16 mouse cellular contexts compared by ENCODE assay signal in the genomic region with DNA sequence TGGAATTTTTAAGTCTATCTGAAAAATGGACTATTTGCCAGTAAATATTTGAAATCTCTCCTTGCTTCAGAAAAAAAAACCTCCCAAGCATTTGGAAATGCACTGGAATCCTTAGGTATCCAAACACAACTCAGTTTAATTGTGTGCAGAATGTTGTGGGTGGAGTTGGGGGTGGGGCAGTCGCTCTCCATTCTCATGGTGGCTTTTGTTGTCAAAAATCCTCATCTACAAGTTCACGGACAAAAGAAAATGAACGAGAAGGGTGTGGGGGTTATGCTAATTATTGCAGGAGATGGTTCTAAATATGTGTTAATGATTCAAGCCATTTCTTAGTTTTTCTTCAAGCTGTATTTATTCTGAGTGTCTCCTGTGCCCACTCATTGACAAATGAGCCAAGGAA. TPM values are rescaled to one million over a fixed set of nuclear protein-coding genes. Genes with fewer than 3 reads are reported as not detected.
DNase-seq lines count a peak whose midpoint lies in the region; ATAC-seq lines count a peak whose summit lies in the region.
"Had no signal": no experiment of that assay in that cellular context is flagged by ENCODE, and none has a peak within 500 bp of the region (broad histone marks: within the 10 kb centered on the region; RNA-seq: fewer than 3 reads in every experiment).

No protein-coding gene starts in this region.

- peak; percentile 80 for DNase-seq in R1 (ENCODE audit: low read depth, low spot score)
- no peak for DNase-seq in hindbrain, embryonic 14.5 days (ENCODE audit: low spot score)
- no peak for DNase-seq in thymus, postnatal 4 days
- DNase-seq in left cerebral cortex, postnatal 14 days (ENCODE audit: low spot score in 2 of 2), result no peak
- DNase-seq: kidney, adult 11 months; thymus, postnatal 14 days had no signal

- H3K9ac ChIP-seq in forebrain, embryonic 12.5 days, result no peak overlapping the region
- no peak overlapping the region for H3K9ac ChIP-seq in hindbrain, embryonic 14.5 days
- no peak overlapping the region for H3K9ac ChIP-seq in midbrain, embryonic 16.5 days (ENCODE audit: low read depth, low read length)
- no peak overlapping the region for H3K9ac ChIP-seq in intestine, embryonic 16.5 days (ENCODE audit: low read depth, low read length)

- 17% methylated on average over 3 of the region's 3 CpGs for WGBS in forebrain, embryonic 12.5 days
- 8% methylated on average over 3 of the region's 3 CpGs for WGBS in hindbrain, embryonic 14.5 days
- WGBS in midbrain, embryonic 16.5 days, result 8% methylated on average over 3 of the region's 3 CpGs
- WGBS in intestine, embryonic 16.5 days, result 47% methylated on average over 3 of the region's 3 CpGs

- ATAC-seq in forebrain, embryonic 12.5 days (ENCODE audit: low FRiP score), result no peak
- peak; percentile 59; the same call in 1 of the 2 replicates for ATAC-seq in hindbrain, embryonic 14.5 days (ENCODE audit: low FRiP score)
- ATAC-seq in midbrain, embryonic 16.5 days, result peak; percentile 30; the same call in 1 of the 2 replicates
- ATAC-seq in inflammation-experienced regulatory T-cells, adult 6 months, result no peak
- no peak for ATAC-seq in intestine, embryonic 16.5 days
- ATAC-seq: CD4-positive, CD25-positive, alpha-beta regulatory T cell, adult 4 months; lung, postnatal 0 days had no signal

- H3K4me2 ChIP-seq in forebrain, embryonic 12.5 days, result peak overlapping the region; percentile 24
- peak overlapping the region; percentile 36 for H3K4me2 ChIP-seq in hindbrain, embryonic 14.5 days (replicated peaks)
- peak overlapping the region; percentile 24 for H3K4me2 ChIP-seq in midbrain, embryonic 16.5 days (ENCODE audit: low read length)
- no peak overlapping the region for H3K4me2 ChIP-seq in intestine, embryonic 16.5 days (ENCODE audit: low read depth, low read length)
- H3K4me2 ChIP-seq: liver, embryonic 11.5 days had no signal

- intact Hi-C loops in left cerebral cortex, postnatal 14 days (cut with DNase I), result loop anchor here (2.0 kb wide), 1 partner anchor 49 kb away; a partner anchor contains a TSS

- H3K27me3 ChIP-seq in forebrain, embryonic 12.5 days, result no peaks in the 10 kb centered on the region
- H3K27me3 ChIP-seq in hindbrain, embryonic 14.5 days (ENCODE audit: control insufficient read depth, insufficient read depth, low read length), result no peaks in the 10 kb centered on the region
- no peaks in the 10 kb centered on the region for H3K27me3 ChIP-seq in midbrain, embryonic 16.5 days (ENCODE audit: control insufficient read depth, insufficient read depth, low read depth, low read length)
- no peaks in the 10 kb centered on the region for H3K27me3 ChIP-seq in intestine, embryonic 16.5 days (replicated peaks; ENCODE audit: control insufficient read depth, insufficient read depth, low read length)
- H3K27me3 ChIP-seq: megakaryocyte, embryonic 14.5 days had no signal

- H3K9me3 ChIP-seq in forebrain, embryonic 12.5 days, result no peaks in the 10 kb centered on the region
- no peaks in the 10 kb centered on the region for H3K9me3 ChIP-seq in hindbrain, embryonic 14.5 days (ENCODE audit: control insufficient read depth, low read length)
- no peaks in the 10 kb centered on the region for H3K9me3 ChIP-seq in midbrain, embryonic 16.5 days (replicated peaks; ENCODE audit: control insufficient read depth, low read length, poor library complexity, severe bottlenecking)
- H3K9me3 ChIP-seq in intestine, embryonic 16.5 days (ENCODE audit: control insufficient read depth, low read length), result no peaks in the 10 kb centered on the region

- H3K27ac ChIP-seq in forebrain, embryonic 12.5 days, result peak overlapping the region; percentile 87
- H3K27ac ChIP-seq in hindbrain, embryonic 14.5 days, result peak overlapping the region; percentile 93
- H3K27ac ChIP-seq in midbrain, embryonic 16.5 days (ENCODE audit: low read length), result peak overlapping the region; percentile 75
- H3K27ac ChIP-seq in intestine, embryonic 16.5 days (ENCODE audit: low read length), result no peak overlapping the region

- H3K36me3 ChIP-seq in forebrain, embryonic 12.5 days (replicated peaks), result no peaks in the 10 kb centered on the region
- H3K36me3 ChIP-seq in hindbrain, embryonic 14.5 days (replicated peaks; ENCODE audit: control insufficient read depth, insufficient read depth), result no peaks in the 10 kb centered on the region
- no peaks in the 10 kb centered on the region for H3K36me3 ChIP-seq in midbrain, embryonic 16.5 days (ENCODE audit: control insufficient read depth, insufficient read depth, low read length)
- no peaks in the 10 kb centered on the region for H3K36me3 ChIP-seq in intestine, embryonic 16.5 days (ENCODE audit: control insufficient read depth, insufficient read depth, low read length)

- no peak overlapping the region for H3K4me3 ChIP-seq in forebrain, embryonic 12.5 days (replicated peaks)
- H3K4me3 ChIP-seq in hindbrain, embryonic 14.5 days (replicated peaks; ENCODE audit: low read length), result no peak overlapping the region
- no peak overlapping the region for H3K4me3 ChIP-seq in midbrain, embryonic 16.5 days (ENCODE audit: low read depth, low read length)
- no peak overlapping the region for H3K4me3 ChIP-seq in intestine, embryonic 16.5 days (ENCODE audit: low read length)
- H3K4me3 ChIP-seq: megakaryocyte, embryonic 14.5 days had no signal

- H3K4me1 ChIP-seq in forebrain, embryonic 12.5 days, result peaks cover 26% of the 10 kb centered on the region
- peaks cover 30% of the 10 kb centered on the region for H3K4me1 ChIP-seq in hindbrain, embryonic 14.5 days (replicated peaks; ENCODE audit: control insufficient read depth, insufficient read depth, low read length)
- H3K4me1 ChIP-seq in midbrain, embryonic 16.5 days (ENCODE audit: control insufficient read depth, insufficient read depth, low read length), result peaks cover 31% of the 10 kb centered on the region
- no peaks in the 10 kb centered on the region for H3K4me1 ChIP-seq in intestine, embryonic 16.5 days (ENCODE audit: control insufficient read depth, insufficient read depth, low read length)
- H3K4me1 ChIP-seq: megakaryocyte, embryonic 14.5 days had no signal

RNA-seq across cellular contexts. Expression of a gene that starts 49.6 kb away (rescaled TPM):
- 41.7 and 55.1 TPM in 2 replicates for polyA plus RNA-seq in forebrain, embryonic 12.5 days (2016; fragmentation: Nextera tagmentation; extraction: Ambion mirVana)
- polyA plus RNA-seq in hindbrain, embryonic 14.5 days (2014; fragmentation: Nextera tagmentation; extraction: Ambion mirVana), result 86.6 and 107 TPM in 2 replicates
- polyA plus RNA-seq in midbrain, embryonic 16.5 days (2015; fragmentation: Nextera tagmentation; extraction: Ambion mirVana), result 132 and 133 TPM in 2 replicates
- not detected for polyA plus RNA-seq in inflammation-experienced regulatory T-cells, adult 6 months (2017; shearing (Covaris generic))
- 5.3 and 5.4 TPM in 2 replicates for polyA plus RNA-seq in intestine, embryonic 16.5 days (2015; fragmentation: Nextera tagmentation; extraction: Ambion mirVana)
- 100 to 1,000 TPM; 344 to 377 TPM for total RNA-seq in left cerebral cortex, postnatal 14 days (2021)
- total RNA-seq: common myeloid progenitor, adult 5-6 weeks; granulocyte monocyte progenitor cell, adult 5-6 weeks had no signal
- polyA plus RNA-seq: CD4-positive, CD25-positive, alpha-beta regulatory T cell, adult 4 months had no signal

Comparison
In these comparisons a context has a peak if more than half of its experiments do, and no peak if none do; other contexts are left out.
1. ATAC-seq: peak in hindbrain, embryonic 14.5 days (single experiment) and midbrain, embryonic 16.5 days (single experiment); none in forebrain, embryonic 12.5 days (single experiment), inflammation-experienced regulatory T-cells, adult 6 months (single experiment) and intestine, embryonic 16.5 days (single experiment).